Mouse (Mus musculus) hindbrain, postnatal 0 days (tissue): ENCODE measurements around the gene Nrxn1. TPM values are rescaled to one million over a fixed set of nuclear protein-coding genes. Genes with fewer than 3 reads are reported as not detected.

Experiments used
- ATAC-seq: fragments of 200-750 bp; cut with Nextera tagmentation; 2 replicates; pipeline ENCODE4 v1.8.0; 2017; ENCODE audit warnings: mild to moderate bottlenecking, moderate TSS enrichment, moderate library complexity
- DNase-seq: peaks from one replicate; pipeline ENCODE4 v3.0.0-alpha.2; 2015; ENCODE audit warnings: low spot score
- H3K27ac ChIP-seq: fragments of 300-500 bp; sonication (generic); 2 replicates; pipeline ENCODE4 v1.5.1; 2014; ENCODE audit warnings: mild to moderate bottlenecking
- H3K27me3 ChIP-seq: fragments of 300-500 bp; sonication (generic); 2 replicates; pipeline ENCODE4 v1.6.1; 2014; ENCODE audit warnings: low read length, mixed read lengths; ENCODE audit not compliant: insufficient read depth
- H3K36me3 ChIP-seq: fragments of 300-500 bp; sonication (generic); 2 replicates; pipeline ENCODE4 v1.6.1; 2014; ENCODE audit warnings: low read length, mixed read lengths; ENCODE audit not compliant: insufficient read depth
- H3K4me1 ChIP-seq: fragments of 300-500 bp; sonication (generic); 2 replicates; pipeline ENCODE4 v1.6.1; 2014; ENCODE audit warnings: antibody characterized with exemption, low read length, mixed read lengths; ENCODE audit not compliant: insufficient read depth
- H3K4me2 ChIP-seq: fragments of 300-500 bp; sonication (generic); 2 replicates; pipeline ENCODE4 v1.6.1; 2014; ENCODE audit warnings: low read depth, mild to moderate bottlenecking, low read length, moderate library complexity, mixed read lengths
- H3K4me3 ChIP-seq: fragments of 300-500 bp; sonication (generic); 2 replicates; pipeline ENCODE4 v1.5.1; 2014; ENCODE audit warnings: low read length
- H3K9ac ChIP-seq: fragments of 300-500 bp; sonication (generic); replicated peaks from 2 replicates; pipeline ENCODE4 v1.6.1; 2014; ENCODE audit warnings: mild to moderate bottlenecking, low read length, moderate library complexity, mixed read lengths
- H3K9me3 ChIP-seq: fragments of 300-500 bp; sonication (generic); 2 replicates; pipeline ENCODE4 v1.6.1; 2016; ENCODE audit warnings: low read length, mixed read lengths
- CTCF ChIP-seq: IDR thresholded peaks from 2 replicates; pipeline ENCODE4 v1.5.1; 2016; ENCODE audit warnings: antibody characterized with exemption, control low read depth, low read depth
- WGBS: fragments of 180-500 bp; shearing (Covaris S2); extraction: QIAGEN DNeasy Blood & Tissue Kit; methylation state at CpG from one replicate; pipeline ENCODE4 v1.1.7; 2014; 5-methylcytosine and 5-hydroxymethylcytosine counted together
- polyA plus RNA-seq: library from polyadenylated mRNA; unstranded; fragments of >200 nt; fragmentation: Nextera tagmentation; extraction: Ambion mirVana; gene quantifications from 2 replicates; pipeline ENCODE4 v1.2.1, GENCODE M21; 2015
- total RNA-seq: library from RNA; depleted of rRNA; stranded (reverse); fragments of >200 nt; gene quantifications from 2 replicates; pipeline ENCODE4 v1.2.3, GENCODE M21; 2014

Gene Nrxn1
- total and polyA plus RNA-seq, 2 experiments from 2014 or later: 217 to 487 TPM

DNA sequence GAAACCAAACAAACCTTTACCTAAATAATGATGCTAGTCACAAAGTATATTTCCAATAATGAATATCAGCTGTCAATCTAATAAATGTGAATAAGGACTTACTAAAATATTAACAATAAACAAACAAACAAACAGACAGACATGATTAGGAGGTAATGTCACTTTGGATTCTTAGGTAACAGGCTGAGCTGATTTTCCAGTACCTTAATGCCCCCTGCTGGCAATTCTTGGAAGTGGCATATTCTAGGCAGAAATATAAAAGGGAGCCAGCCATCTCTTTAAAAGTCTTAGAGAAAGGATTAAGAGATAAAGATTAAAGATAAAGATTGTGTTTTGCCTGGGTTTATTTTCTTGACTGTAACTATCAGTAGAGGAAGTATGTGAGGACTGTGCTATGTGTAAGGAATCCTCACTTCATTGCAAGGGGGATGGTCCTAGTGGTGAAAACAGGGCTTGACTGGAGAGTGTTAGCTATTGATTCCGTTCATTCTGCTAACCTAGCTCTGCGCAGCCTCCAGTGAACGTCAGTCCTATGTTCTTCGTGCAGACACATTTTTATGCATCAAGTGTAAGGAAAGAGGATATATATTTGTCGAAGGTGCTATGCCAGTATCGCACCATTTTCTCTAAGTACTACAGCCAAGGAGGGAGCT is 591.7 kb downstream of the Nrxn1 start:
- Histone ChIP-seq H3K4me2 (no peak overlapping the region), H3K9ac (no peak overlapping the region), H3K4me1 (no peaks in the 10 kb centered on the region), H3K27ac (no peak overlapping the region), H3K36me3 (no peaks in the 10 kb centered on the region), H3K4me3 (no peak overlapping the region), H3K9me3 (no peaks in the 10 kb centered on the region), H3K27me3 (no peaks in the 10 kb centered on the region)
- ATAC-seq (peak; percentile 72), DNase-seq (peak; percentile 84)
- WGBS: 45% methylated on average over 6 of the region's 6 CpGs
- TF ChIP-seq CTCF: peak; percentile 84

DNA sequence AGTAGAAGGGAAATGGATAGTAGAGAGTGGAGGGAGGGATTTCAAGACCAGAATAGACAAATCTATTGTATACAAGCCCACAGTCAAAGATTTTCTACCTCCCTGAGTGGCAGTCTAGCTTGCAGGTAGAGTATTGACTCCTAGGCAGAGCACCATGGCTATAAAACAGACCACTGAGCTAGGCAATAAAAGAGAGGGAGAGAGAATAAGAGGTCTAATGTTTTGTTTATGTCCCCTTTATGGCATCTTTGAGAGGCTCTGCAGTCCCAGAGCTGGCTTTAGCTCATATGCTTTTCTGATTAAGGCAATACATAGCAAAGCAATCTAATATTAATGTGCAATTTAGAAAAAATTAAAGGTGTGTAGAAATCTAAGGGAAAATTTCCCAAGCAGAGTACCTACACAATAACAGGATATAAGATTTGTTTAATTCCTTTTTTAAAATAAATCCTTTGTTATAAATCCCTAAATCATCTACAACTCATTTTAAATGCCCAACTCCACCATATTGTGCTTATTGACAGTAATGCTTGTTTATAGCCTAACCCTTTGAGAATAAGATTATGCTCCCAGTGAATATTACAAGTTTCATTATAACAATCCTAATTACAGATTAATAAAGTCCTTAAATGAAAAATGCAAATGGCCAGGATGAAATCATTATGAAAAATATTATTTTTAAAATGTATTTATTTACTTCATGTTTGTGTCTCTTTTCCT is 613.2 kb downstream of the Nrxn1 start:
- Histone ChIP-seq H3K36me3 (no peaks in the 10 kb centered on the region), H3K9ac (no peak overlapping the region), H3K27ac (no peak overlapping the region), H3K27me3 (no peaks in the 10 kb centered on the region), H3K4me2 (no peak overlapping the region), H3K4me1 (no peaks in the 10 kb centered on the region), H3K9me3 (no peaks in the 10 kb centered on the region), H3K4me3 (no peak overlapping the region)
- ATAC-seq (no peak), DNase-seq (no peak)
- TF ChIP-seq CTCF: no peak

DNA sequence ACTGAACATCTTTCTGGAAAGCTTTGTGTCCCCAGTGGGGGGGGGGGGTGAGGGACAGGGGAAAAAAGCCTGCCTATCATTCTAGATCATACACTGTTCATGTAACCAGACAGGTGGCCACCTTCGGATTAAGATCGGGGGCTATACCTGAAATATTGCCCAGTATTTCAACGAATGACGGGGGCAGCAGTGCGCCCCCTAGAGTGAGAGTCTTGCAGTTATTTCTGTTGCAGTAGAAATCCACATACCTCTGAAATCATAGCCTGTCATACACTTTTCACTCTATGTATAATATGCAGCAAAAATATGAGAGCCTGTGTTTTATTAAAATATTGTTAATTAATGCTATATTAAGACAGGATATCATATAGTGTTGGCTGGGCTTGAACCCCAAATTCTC is 636.1 kb downstream of the Nrxn1 start:
- TF ChIP-seq CTCF: peak; percentile 50
- no peak for ATAC-seq
- no peak overlapping the region for H3K4me3 ChIP-seq
- 34% methylated on average over 5 of the region's 5 CpGs for WGBS
- H3K27ac ChIP-seq: no peak overlapping the region
- H3K9me3 ChIP-seq: no peaks in the 10 kb centered on the region
- peaks cover 4% of the 10 kb centered on the region for H3K4me1 ChIP-seq
- peak overlapping the region; percentile 72; the same call in 1 of the 2 replicates for H3K4me2 ChIP-seq
- H3K27me3 ChIP-seq: no peaks in the 10 kb centered on the region
- peak; percentile 27 for DNase-seq
- no peak overlapping the region for H3K9ac ChIP-seq
- no peaks in the 10 kb centered on the region for H3K36me3 ChIP-seq

DNA sequence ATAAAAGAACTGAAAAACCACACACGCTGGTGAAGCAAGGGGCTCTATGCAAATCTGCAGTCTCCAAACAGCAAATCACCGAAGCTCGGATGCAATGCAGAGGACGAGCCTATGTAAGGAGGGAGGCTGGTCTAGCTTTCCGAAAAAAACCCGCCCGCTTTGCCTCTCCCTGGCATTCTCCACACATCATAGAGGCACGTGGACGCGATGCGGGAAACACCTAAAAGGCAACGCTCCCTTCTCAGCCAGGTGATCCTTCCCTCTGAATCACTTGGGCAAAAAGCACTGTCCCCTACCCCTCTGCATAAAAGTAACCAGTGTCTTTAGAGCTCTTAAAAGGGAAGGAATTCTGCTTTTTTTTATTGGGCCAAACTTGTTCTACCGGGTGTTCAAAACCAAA is 637.0 kb downstream of the Nrxn1 start:
- no peak for TF ChIP-seq CTCF
- H3K4me3 ChIP-seq: peak overlapping the region; percentile 63
- WGBS: 0% methylated on average over 13 of the region's 13 CpGs

DNA sequence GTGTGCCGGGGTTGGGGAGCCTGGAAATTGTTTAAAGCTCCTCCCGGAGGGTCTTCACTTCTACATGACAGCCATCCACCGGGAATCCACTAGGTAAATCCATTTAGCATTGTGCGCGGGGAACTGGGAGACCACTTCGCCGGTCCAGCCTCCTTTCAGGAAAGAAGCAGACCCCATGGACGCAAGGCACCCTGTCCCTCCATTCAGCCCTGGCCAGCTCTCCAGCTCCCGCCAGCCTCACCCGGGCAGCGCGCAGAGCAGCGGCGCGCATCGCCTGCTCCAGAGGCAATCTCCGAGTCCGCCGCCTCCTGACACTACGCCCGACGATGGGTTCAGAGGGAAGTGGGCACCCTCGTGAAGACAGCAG is 637.5 kb downstream of the Nrxn1 start:
- peak overlapping the region; percentile 87 for H3K27ac ChIP-seq
- ATAC-seq: peak; percentile 62
- H3K36me3 ChIP-seq: no peaks in the 10 kb centered on the region
- no peaks in the 10 kb centered on the region for H3K27me3 ChIP-seq
- DNase-seq: peak; percentile 66
- TF ChIP-seq CTCF: no peak
- under 1% methylated on average over 23 of the region's 23 CpGs for WGBS
- peak overlapping the region; percentile 63 for H3K4me3 ChIP-seq
- H3K4me2 ChIP-seq: peak overlapping the region; percentile 72
- peak overlapping the region; percentile 72 for H3K9ac ChIP-seq
- peaks cover 4% of the 10 kb centered on the region for H3K4me1 ChIP-seq
- H3K9me3 ChIP-seq: no peaks in the 10 kb centered on the region

More for the DNA sequence above, 637.0 kb downstream of the Nrxn1 start:
- ATAC-seq (peak; percentile 70), DNase-seq (peak; percentile 85)
- H3K27me3 ChIP-seq: no peaks in the 10 kb centered on the region
- peaks cover 4% of the 10 kb centered on the region for H3K4me1 ChIP-seq
- H3K36me3 ChIP-seq: no peaks in the 10 kb centered on the region
- peak overlapping the region; percentile 87 for H3K27ac ChIP-seq
- H3K4me2 ChIP-seq: peak overlapping the region; percentile 72
- no peaks in the 10 kb centered on the region for H3K9me3 ChIP-seq
- H3K9ac ChIP-seq: peak overlapping the region; percentile 72; the same call in 1 of the 2 replicates

DNA sequence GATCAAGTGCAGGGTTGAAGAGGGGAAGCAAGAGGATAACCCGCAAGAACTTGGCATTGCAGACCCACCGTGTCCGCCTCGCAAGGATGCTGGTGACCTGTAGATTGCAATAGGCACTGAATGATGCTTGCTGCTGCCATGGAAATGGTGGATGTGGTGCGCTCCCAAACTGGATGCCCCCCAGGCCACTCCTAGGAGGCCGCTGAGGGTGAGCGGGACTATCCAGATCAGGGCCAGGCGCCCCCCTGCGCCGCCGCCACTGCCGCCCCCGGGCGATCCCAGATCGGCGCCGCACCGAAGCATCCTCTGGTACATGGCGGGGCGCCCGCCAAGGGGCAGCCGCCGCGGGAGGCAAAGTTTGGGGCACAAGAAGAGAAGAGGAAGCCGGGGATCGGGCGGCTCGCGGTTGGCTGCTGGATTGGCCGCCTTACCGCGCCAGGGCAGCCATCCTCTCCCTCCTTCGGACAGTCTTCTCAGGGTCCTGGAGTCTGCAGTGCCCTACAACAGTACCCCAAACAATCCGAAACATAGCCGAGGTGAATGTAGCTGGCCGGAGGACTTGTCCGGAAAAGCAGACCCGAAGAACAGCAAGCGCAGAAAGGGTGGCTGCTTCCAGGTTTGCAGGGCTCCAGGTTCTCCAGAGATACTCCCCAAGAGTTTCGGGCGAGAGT is 638.0 kb downstream of the Nrxn1 start:
- DNase-seq (peak; percentile 53), ATAC-seq (peak; percentile 49)
- under 1% methylated on average over 40 of the region's 41 CpGs for WGBS

More for the DNA sequence above, 638.0 kb downstream of the Nrxn1 start:
- H3K27me3 ChIP-seq: no peaks in the 10 kb centered on the region
- peak overlapping the region; percentile 72 for H3K9ac ChIP-seq
- H3K36me3 ChIP-seq: no peaks in the 10 kb centered on the region
- TF ChIP-seq CTCF: no peak
- H3K4me2 ChIP-seq: peak overlapping the region; percentile 72
- H3K9me3 ChIP-seq: no peaks in the 10 kb centered on the region
- peak overlapping the region; percentile 87 for H3K27ac ChIP-seq
- H3K4me3 ChIP-seq: peak overlapping the region; percentile 63
- peaks cover 4% of the 10 kb centered on the region for H3K4me1 ChIP-seq
